Mouse (Mus musculus) macrophage (primary cell): ENCODE measurements around the gene Sox15. TPM values are rescaled to one million over a fixed set of nuclear protein-coding genes. Genes with fewer than 3 reads are reported as not detected.

Experiments
- H3K27ac ChIP-seq: fragments of 350-480 bp; formaldehyde crosslinking; 2 replicates; pipeline ENCODE4 v1.9.0; 2021
- H3K36me3 ChIP-seq: fragments of 350-480 bp; formaldehyde crosslinking; 2 replicates; pipeline ENCODE4 v1.9.0; 2021; ENCODE audit errors: inconsistent target
- H3K4me3 ChIP-seq: fragments of 350-480 bp; formaldehyde crosslinking; 2 replicates; pipeline ENCODE4 v1.9.0; 2021; ENCODE audit errors: inconsistent target
- H3K79me2 ChIP-seq: fragments of 350-480 bp; formaldehyde crosslinking; 2 replicates; pipeline ENCODE4 v1.9.0; 2021; ENCODE audit errors: inconsistent target
- WGBS: methylation state at CpG from one replicate; pipeline ENCODE4 v1.1.7; 2026; ENCODE audit warnings: inconsistent platforms; ENCODE audit not compliant: missing documents; 5-methylcytosine and 5-hydroxymethylcytosine counted together
- polyA plus RNA-seq: library from polyadenylated mRNA; stranded (reverse); fragments of 250-400 nt; gene quantifications from 3 replicates; pipeline ENCODE4 v1.2.4, GENCODE M21; 2018; ENCODE audit warnings: inconsistent platforms

Sox15 gene
- polyA plus RNA-seq, 1 experiment from 2014 or later, result not detected

DNA sequence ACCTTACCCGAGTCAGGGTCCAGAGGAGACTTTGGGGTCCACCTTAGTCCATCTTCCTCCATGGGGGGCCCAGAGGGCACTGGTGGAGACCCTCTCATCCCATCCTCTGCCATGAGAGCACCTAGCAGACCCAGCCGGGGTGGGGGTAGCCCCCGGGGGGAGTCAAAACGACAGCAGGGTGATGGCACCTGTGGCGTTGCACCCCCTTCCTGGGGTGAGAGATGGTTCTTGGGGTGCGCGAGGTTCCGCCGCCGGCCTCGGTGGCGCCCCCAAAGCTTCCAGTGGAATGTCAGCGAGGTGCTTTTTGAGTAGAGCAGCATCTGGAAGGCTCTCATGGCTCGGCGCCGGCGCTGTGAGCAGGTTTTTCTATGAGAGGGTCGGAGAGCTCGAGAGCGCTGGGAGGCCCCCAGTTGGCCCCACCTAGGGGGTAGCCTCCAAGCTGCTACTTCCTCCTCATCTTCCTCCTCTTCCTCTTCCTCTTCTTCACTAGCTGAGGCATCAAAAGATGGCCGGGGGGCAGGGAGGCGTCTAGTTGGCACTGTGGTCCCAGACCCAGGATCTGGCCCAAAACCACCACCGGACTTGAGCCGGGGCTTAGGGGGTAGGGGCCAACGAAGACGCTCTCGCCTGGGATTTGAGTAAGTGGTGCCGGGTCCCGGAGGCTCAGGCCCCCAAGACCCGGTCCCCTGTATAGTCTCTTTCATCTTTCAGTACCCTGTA, 25.2 kb downstream of the Sox15 start:
- H3K27ac ChIP-seq, result peak overlapping the region; percentile 82
- H3K79me2 ChIP-seq, result peaks cover 73% of the 10 kb centered on the region
- 87% methylated on average over 19 of the region's 30 CpGs for WGBS
- peaks cover 28% of the 10 kb centered on the region for H3K36me3 ChIP-seq
- peak overlapping the region; percentile 88 for H3K4me3 ChIP-seq

DNA sequence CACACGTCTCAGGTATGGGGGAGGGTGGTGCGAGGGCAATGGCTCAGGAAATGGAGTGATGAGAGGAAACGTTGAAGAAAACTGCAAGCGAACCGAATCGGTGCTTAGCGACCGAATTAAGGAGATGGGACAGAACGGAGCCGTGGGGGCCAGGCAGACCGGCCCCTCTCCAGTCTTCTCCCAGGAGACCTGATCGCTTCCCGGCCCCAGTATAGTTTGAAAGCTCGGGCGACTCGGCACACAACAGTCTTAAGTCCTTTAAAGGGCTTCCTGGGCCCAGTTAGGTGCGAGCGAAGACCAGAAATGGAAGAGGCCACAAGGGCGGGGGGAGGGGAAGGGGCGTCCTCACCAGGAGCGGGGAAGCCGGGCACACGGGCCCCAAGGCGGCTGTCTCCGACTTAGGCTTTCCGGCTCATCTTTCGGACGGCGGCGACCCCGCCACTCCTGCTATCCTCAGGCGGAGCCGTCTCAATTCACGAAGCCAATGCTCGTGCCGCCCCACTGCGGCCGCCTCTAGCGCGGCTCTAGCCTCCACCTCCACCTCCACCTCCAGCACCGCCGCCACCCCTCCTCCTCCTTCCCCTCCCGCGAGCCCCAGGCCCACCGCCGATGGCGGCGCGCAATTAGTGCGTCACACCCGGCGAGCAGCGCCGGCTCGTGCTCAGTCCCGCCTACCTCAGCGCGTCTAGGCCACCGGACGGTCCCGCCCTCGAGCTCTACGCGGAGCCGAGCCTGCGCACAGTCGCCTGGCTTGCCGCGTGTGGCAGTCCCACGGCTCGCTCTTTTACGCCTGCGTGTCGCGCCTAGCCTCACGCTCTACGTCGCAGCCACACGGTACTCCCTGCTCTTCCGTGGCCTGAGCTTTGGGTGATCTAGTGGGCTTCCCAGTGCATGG, 26.4 kb downstream of the Sox15 start, which contains the start of gene Senp3:
Gene Senp3, minus strand, starts transcription at position 771 of the 895 bp plus-strand sequence.
- Histone ChIP-seq H3K36me3 (peaks cover 16% of the 10 kb centered on the region), H3K4me3 (peak within 1 kb of the TSS; percentile 88), H3K79me2 (peaks cover 64% of the 10 kb centered on the region), H3K27ac (peak within 1 kb of the TSS; percentile 82)
- WGBS, result under 1% methylated on average over 62 of the region's 80 CpGs

DNA sequence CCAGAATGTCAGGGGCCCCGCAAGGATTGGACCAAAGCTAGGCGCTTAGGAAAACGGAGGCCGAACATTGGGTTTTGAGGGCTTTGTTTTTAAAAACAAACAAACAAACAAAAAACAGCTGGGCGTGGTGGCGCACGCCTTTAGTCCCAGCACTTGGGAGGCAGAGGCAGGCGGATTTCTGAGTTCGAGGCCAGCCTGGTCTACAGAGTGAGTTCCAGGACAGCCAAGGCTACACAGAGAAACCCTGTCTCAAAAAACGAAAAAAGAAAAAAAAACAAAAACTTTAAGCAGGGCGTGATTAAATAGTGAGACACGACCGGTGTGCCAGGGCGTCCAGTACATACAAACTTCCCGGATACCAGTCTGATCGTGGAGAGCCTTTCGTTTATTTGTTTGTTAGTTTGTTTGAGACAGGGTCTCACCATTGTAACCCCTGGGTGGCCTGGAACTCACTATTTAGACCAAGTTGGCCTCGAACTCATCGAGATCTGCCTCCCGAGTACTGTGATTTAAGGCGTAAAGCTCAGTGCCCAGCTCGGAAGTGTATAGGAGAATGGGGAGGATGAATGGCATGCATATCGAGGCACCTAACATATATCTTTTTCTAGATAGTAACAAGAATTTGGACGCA, 27.2 kb downstream of the Sox15 start:
- H3K79me2 ChIP-seq, result peaks cover 64% of the 10 kb centered on the region
- 30% methylated on average over 19 of the region's 24 CpGs for WGBS
- H3K27ac ChIP-seq, result peak overlapping the region; percentile 69
- H3K36me3 ChIP-seq, result peaks cover 8% of the 10 kb centered on the region; the same call in 1 of the 2 replicates
- H3K4me3 ChIP-seq, result peak overlapping the region; percentile 7; the same call in 1 of the 2 replicates

DNA sequence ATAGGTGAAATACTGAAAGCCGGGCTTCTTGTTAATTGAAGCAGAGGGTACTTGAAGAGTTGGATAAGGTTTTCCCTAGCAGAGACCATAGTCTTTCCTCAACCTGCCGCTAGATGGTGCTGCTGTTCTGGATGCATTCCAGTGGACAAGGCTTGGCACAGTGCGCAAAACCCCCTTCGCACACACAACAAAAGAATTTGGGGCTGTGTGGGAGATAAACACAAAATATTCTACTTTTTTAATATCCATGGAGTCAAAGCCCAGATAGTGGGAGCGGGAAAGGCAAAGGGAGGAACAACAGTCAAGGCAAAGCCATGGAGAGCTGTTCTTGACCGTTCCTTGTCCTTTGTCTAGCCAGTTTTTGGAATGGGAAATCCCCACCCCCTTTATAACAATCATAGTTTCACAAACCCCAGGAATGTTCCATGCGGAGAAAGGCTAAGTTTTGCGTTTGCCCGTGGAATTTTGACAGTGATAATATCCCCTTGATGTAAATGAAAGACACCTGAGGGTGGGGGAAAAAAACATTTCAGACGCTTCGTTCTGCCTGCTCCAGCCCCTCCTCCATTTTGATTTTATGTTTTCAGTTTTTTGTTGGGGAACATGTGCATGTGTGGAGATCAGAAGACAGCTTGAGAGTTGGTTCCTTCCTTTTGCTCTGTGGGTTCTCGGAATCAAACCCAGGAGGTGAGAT, 27.9 kb downstream of the Sox15 start:
- peaks cover 64% of the 10 kb centered on the region for H3K79me2 ChIP-seq
- no peak overlapping the region for H3K4me3 ChIP-seq
- 38% methylated on average over 12 of the region's 12 CpGs for WGBS
- H3K27ac ChIP-seq, result no peak overlapping the region
- H3K36me3 ChIP-seq, result peaks cover 4% of the 10 kb centered on the region; the same call in 1 of the 2 replicates

DNA sequence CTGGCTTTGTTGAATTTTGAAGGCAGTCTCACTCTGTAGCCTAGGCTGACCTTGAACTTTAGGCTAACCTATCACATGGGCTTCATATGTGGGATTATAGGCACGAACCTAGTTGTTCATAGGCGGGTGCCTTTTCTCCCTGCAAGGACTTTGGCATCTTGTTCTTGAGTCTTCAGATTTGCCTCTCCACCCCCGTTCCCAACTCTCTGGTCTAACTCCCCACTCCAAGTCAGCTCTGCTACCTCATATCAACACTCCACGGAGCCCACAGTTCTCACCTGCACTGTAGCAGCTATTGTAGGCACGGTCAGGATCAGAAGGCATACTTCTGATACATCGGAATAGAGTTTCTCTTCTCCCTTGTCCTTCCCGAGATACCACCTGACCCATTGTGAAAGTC, 28.5 kb downstream of the Sox15 start:
- no peak overlapping the region for H3K4me3 ChIP-seq
- H3K27ac ChIP-seq, result peak overlapping the region; percentile 91
- 76% methylated on average over 7 of the region's 7 CpGs for WGBS
- H3K36me3 ChIP-seq, result no peaks in the 10 kb centered on the region; the same call in 1 of the 2 replicates
- H3K79me2 ChIP-seq, result peaks cover 64% of the 10 kb centered on the region

DNA sequence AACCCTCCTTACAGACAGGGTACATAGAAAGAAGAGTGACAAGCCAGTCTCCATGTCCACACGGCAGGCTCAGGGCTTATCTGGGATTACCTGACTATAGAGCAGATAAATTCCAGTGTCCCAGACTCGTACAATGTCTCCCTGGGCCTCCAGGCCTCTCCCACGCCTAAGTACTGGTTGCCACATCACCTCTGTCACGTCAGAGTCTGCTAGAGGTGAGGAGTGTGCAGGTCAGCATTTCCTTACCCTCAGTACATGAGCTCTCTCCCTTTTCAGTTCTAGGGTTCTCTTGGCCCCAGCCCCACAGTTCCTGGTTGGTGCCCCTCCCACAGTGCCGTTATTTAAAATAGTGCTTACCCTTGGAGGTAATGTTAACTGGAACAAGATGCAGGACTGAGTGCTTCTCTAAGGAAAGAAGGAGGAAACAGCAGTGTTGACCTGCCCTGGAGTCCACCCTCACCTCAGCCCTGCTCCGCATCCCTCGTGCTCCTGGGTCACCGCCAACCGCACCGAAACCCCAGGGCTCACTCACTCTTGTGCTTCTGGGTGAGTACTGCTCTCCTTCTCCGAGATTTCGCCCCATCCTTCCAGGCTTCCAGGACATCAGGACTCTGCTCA, 29.1 kb downstream of the Sox15 start:
- no peaks in the 10 kb centered on the region; the same call in 1 of the 2 replicates for H3K36me3 ChIP-seq
- H3K27ac ChIP-seq, result peak overlapping the region; percentile 91
- H3K79me2 ChIP-seq, result peaks cover 65% of the 10 kb centered on the region
- 61% methylated on average over 12 of the region's 12 CpGs for whole genome bisulfite sequencing
- peak overlapping the region; percentile 22 for H3K4me3 ChIP-seq

DNA sequence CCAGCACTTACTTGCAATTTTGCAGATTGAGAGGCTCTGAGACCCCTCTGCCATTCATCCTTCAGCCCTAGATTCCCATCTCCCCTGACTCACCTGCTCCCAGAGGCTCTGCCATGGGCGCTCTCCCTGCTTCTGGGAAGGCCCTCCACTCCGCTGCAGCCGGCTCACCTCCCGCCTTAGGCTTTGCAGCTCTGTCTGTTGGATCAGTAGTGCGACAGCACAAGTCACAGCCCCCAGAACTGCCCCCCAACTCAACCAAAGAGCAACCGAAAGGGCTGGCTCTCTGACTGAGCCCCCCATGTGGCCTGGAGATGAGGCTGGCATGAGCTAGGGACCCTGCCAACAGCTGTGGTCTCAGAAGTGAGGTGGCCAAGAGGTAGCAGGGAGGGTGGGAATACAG, 29.8 kb downstream of the Sox15 start:
- H3K36me3 ChIP-seq, result no peaks in the 10 kb centered on the region; the same call in 1 of the 2 replicates
- 49% methylated on average over 6 of the region's 6 CpGs for WGBS
- H3K27ac ChIP-seq, result peak overlapping the region; percentile 91
- H3K4me3 ChIP-seq, result peak overlapping the region; percentile 22
- H3K79me2 ChIP-seq, result peaks cover 63% of the 10 kb centered on the region

DNA sequence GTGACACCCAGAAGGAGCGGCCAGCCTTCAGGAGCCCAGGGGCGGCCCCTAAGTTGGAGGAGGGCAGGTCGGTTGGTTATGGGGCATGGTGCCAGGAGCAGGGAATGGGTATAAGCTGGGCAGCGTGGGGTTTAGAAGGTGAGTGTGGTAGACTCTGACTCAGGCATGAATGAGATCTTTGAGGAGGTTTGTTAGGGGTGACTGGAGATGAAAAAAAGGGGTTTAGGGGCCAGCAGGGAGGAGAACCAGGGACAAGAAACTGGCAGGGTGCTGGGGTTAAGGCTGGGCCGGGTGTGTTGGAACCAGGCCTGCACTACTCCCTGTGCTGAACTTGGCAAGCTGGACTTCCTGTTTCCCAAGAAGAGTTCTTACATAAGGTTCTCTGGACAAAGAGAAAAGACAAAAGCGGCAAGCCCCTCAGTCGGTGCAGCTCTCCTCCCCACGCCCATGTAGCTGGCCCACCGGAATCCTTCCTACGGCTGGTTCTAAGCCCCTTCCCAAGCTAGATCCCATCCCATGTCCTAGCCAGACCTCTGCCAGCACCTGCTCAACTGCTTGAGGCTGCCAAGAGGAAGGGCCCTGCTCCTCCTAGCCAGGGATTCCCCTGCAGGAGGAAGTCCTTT, 30.5 kb downstream of the Sox15 start, which contains the start of gene Tnfsf13:
Gene Tnfsf13, minus strand, starts transcription at position 259 of the 623 bp plus-strand sequence.
- Histone ChIP-seq H3K79me2 (peaks cover 62% of the 10 kb centered on the region), H3K4me3 (peak within 1 kb of the TSS; percentile 22), H3K36me3 (no peaks in the 10 kb centered on the region; the same call in 1 of the 2 replicates), H3K27ac (peak within 1 kb of the TSS; percentile 91)
- WGBS, result 3% methylated on average over 10 of the region's 10 CpGs

DNA sequence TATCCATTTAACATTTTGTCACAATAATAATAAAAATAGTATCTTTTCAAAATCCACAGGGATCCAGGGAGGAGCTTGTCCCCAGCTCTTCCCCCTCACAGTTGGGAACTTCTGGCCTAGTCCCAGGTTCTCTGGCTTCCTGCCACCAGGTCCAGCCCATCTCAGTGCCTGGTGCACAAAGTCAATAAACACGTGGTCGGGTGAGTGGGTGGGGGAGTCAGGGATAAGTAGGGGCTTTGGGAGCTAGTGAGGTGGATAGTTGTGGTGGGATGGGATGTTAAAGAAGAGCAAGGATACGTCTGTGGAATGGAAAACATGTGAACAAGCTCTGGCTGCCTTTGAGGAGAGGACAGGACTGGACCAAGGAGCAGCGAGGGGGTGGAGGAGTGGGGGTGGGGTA, 31.3 kb downstream of the Sox15 start:
- Histone ChIP-seq H3K79me2 (peaks cover 60% of the 10 kb centered on the region), H3K36me3 (no peaks in the 10 kb centered on the region; the same call in 1 of the 2 replicates), H3K27ac (peak overlapping the region; percentile 91), H3K4me3 (no peak overlapping the region)
- 65% methylated on average over 4 of the region's 4 CpGs for WGBS

DNA sequence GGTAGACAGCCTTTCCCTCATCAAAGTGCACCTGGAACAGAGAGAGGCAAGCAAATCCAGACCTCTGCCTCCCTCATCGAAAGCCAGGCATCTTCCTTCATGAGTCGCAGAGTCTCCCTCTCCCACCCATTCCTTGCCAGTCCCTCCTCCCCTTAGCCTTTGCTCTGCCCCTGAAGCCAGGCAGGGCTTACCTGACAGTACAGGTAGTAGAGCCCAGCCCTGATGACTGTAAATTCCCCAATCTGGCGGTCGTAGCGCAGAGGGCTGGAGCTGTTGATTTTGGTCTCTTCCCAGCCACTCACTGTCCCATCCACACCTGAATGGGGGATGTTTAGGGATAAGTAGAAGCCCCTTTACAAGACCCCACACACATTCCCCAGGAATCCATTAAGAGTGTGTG, 31.9 kb downstream of the Sox15 start:
- WGBS, result 93% methylated on average over 5 of the region's 5 CpGs
- H3K36me3 ChIP-seq, result no peaks in the 10 kb centered on the region; the same call in 1 of the 2 replicates
- H3K27ac ChIP-seq, result no peak overlapping the region
- peaks cover 59% of the 10 kb centered on the region; the same call in 1 of the 2 replicates for H3K79me2 ChIP-seq
- no peak overlapping the region for H3K4me3 ChIP-seq

DNA sequence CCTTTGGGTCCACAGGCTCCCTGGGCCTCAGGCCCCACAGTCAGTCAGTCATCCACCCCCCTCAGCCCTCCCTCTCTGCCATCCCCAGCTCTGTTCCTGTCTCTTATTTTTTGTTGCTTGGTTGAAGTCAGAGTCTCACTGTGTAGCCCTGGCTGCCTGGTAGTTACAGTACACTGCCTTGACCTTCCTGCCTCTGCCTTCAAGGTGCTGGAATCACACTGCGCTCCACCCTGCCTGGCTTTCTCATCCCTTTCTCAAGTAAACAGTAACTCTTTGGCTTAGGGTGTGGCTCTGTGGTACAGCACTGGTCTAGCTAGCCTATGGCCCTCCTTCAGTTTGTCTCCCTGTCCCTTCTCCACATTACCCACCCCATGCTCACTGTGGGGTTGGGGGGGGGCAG, 34.8 kb downstream of the Sox15 start:
- H3K79me2 ChIP-seq, result peaks cover 66% of the 10 kb centered on the region
- H3K4me3 ChIP-seq, result no peak overlapping the region
- H3K36me3 ChIP-seq, result no peaks in the 10 kb centered on the region; the same call in 1 of the 2 replicates
- 100% methylated on average over 1 of the region's 1 CpGs for WGBS
- peak overlapping the region; percentile 96 for H3K27ac ChIP-seq

DNA sequence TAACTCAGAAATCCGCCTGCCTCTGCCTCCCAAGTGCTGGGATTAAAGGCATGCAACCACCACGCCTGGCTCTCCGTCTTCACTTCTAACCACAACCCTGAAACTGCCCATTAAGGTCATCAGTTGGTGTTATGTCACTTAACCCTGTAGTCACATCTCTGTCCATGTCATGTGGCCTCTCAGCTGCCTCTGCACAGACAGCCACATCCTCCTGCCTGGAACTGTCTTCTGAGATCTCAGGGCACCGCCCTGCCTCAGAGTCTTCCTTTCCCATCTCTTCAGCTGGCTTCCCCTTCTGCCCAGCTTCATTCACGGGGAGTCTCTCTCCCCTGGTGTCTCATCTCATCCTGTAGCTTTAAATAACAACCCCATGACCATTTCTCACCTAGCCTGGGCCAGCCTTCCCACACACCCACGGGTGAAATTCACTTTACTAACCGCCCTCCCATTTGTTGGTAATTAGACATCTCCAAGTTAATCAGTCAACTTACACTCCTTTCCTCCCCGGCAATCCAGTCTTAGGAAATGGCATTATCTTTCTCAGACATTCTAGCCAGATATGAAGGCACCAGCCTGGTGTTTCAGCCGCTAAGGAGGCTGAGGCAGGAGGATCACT, 37.2 kb downstream of the Sox15 start:
- H3K4me3 ChIP-seq, result no peak overlapping the region
- peak overlapping the region; percentile 96 for H3K27ac ChIP-seq
- WGBS, result 32% methylated on average over 9 of the region's 9 CpGs

DNA sequence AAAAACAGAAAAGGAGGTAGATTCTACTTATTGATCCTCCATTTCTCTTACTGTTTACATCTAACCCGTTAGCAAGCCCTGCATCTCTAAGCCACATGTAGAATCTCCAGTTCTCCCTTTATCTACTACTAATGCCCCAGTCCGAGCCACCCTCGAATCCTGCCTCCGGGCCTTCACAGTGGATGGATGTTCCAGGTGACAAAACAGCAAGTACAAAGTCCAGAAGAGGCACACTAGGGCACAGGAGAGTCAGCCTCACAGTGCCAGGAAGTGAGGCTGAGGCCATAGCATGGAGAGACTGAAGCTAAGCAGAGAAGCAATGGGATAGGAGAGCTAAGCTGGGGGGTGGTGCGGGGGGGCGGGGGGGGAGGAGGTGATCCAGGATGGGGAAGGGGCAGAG, 37.7 kb downstream of the Sox15 start:
- peak overlapping the region; percentile 96 for H3K27ac ChIP-seq
- H3K36me3 ChIP-seq, result no peaks in the 10 kb centered on the region
- no peak overlapping the region for H3K4me3 ChIP-seq
- WGBS, result 96% methylated on average over 6 of the region's 6 CpGs
- peaks cover 55% of the 10 kb centered on the region for H3K79me2 ChIP-seq

More for the DNA sequence above, 37.2 kb downstream of the Sox15 start:
- peaks cover 60% of the 10 kb centered on the region for H3K79me2 ChIP-seq
- no peaks in the 10 kb centered on the region for H3K36me3 ChIP-seq
